Mouse (Mus musculus) ovary, postnatal 14 days (tissue): ENCODE data around the gene Spata33.
"Not testable (repeated sequence)": the region's sequence is repeated elsewhere in the genome, so short reads cannot be mapped to it uniquely, and the experiment has no call there.

Source experiments
- DNase-seq: peaks from one replicate; pipeline ENCODE4 v3.0.0; 2022; ENCODE audit warnings: low spot score

Gene Spata33

DNA sequence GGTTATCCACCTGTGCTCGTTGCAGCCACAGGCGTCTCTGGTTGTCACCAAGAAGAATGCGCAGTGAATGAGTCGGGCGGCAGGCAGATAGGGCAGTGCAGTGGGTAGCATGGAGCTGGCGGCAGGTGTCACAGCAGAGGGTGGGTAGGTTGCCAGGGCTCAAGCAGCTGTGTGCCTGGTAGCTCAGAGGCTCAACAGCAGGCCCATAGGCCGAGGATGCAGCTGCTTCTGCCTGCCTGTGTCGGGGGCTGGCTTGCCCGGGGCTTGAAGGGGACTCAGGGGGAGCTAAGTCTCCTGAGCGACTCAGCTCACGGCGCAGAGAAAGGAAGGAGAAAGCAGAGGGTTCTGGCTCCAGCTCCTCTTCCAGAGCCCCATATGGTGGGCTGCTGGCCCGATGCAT, 20.7 kb downstream of the Spata33 start:
- DNase-seq: no peak

DNA sequence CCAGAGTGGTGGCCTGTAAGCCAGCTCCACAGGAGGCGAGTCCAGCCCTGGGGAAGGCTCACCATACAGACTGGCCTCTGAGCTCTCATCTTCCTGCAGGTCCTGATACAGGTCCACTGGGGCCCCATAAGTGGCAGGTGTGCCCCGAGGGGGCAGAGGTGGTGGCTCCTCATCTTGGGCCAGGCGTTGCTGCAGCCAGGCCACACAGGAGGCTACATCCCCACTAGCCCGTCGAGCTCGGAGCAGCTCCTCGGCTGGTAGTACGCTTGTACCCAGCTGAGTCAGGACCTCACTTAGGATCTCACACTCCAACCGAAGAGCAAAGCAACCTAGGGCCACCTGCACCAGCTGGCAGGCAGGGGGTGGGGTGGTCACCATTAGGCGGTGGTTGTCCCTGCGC, 21.1 kb downstream of the Spata33 start:
- DNase-seq: no peak

DNA sequence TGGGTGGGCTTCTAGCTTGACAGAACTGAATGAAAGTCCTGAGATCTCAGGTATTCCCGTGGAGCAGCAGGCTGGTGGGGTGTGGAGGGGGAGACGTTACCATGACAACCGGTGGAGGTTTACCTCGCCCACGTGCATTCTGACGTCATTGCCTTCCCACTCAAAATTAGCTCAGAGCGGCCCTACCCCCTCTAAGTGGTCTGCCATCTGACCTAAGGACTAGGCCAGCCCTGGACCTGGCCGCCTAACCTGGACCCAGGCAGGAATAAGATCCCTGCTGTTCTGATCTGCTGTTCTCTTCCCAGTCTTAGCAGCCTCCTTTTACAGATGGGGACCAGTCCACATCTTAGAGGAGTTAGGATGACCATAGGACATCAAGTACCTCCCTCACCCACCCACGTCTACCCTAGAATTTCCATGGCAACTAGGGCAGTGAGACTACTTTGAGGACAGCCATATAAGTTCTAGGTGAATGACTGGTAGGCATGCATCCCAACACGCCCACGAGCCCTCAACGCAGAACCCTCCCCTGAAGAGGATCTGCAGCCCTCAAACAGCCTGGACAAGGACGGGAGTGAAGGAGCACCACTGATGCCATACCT, 22.4 kb downstream of the Spata33 start:
- DNase-seq: no peak

DNA sequence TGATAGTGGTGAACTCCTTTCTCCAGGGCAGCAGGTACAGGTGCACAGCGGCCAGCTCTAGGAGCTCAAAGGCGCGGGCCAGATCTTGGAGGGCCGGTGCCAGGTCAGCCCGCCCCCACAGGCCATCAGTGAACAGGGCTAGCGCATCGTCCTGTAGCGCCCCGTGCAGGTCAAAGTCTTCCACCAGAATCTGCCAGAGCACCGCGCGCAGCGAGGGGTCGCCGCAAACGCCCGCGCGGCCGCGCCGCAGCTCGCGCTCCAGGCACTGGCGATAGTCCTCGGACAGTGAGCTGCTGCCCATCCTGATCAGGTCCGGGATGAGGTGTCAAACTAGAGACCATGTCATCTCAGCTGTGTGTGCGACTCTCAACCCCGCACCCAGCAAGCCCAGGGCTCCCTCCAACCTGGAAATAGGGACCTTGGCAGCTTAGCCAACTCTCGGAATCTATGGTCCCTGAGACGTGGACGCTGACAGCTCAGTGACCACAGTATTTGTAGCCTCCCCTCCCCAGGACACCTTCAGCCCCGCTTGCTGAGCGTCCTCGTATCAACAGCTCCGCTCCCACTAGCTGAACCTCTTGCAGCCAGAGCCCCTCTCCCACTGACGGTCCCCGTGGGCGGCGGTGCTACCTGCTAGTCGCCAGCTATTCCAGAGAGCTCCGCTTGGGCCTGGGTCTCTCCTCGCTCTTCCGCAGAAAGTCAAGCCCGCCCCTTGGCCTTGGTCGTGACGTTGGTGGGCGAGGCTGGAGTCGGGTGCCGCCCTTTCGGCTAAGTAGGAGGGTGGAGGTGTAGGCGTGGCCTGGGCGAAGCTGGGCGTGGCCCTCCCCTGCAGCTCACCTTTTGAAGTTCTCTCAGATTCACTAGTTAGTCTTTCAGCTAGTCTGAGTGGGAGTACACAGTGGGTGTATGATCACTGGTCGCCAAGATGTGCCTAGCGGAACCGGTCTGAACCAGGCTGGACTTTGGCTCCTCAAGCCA, 23.2 kb downstream of the Spata33 start, which contains the start of gene Spata2l:
Gene Spata2l, minus strand, starts transcription at position 714 of the 978 bp plus-strand sequence.
- DNase-seq: peak; percentile 83

DNA sequence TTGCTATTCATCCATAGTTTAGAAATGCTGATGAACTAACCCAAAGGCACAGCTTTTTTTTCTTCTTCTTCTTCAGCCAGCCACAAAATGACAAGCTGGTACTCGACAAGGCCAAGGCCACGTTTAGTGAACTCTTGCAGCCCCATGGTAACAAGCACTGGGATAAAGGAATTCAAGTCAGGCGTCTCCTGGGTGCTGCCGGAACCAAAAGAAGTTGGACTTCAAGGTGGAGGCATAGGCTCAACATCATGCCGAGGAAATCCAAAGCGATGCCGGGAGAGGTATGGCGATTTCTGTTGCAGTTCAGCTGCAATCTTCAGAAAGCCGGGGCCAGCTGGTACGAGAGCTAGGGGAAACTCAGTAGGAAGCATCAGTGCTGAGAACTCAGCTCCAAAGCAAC, 26.8 kb downstream of the Spata33 start:
- DNase-seq: no peak

DNA sequence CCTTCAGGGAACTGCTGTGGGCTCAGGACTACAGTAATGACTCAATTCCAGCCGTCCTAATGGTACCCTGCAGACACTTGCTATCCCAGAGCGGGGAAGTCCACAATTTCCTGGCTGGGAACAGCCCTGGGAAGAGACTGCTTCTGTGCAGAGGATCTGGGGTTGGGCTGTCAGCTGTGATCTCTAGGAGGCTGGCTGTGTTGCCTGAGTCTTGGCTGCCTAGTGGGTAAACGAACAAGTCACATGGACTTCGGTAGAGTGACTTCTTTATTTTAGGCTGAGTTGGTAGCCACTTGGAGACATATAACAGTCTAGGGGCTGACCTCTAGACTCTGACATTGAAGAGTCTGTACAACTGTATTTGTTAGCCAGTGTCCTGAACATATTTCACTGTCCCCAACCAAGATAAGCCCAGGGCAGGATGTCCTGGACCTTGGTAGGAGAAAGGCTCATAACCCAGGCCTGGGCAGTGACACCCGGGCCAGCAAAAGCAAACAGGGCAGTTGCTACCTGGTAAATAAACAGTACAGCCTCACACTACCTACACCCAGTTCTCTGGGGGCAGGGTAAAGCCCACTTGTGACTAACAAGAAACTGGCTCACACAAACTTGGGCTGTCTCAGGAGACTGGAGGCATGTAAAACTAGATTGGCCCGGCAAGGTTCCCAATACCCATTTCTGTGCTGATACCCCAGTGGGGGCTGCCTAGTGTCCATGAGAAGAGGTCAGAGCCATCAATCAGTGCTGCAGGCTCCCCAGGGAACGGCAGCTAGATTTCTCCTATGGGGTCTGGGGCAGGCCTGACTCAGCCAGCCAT, 29.7 kb downstream of the Spata33 start:
- no peak for DNase-seq

DNA sequence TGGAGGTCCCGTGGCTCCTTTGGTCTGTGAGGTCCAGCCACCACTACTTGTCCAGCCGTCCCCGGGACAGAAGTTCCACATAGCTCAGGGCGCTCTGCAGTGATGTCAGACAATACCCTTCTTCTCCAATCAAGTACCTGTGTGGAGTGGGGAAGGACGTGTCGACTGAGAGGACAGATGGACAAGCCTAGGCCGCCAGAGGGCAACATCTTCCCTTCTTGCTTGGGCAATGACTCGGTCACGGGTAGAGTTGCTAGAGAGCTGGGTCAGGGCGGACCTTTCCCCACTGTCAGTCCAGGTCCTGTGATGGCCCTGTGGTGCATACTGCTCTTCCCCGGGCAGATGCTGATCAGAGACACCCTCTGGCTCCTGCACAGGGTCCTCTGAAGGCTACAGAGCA, 30.4 kb downstream of the Spata33 start:
- no peak for DNase-seq

DNA sequence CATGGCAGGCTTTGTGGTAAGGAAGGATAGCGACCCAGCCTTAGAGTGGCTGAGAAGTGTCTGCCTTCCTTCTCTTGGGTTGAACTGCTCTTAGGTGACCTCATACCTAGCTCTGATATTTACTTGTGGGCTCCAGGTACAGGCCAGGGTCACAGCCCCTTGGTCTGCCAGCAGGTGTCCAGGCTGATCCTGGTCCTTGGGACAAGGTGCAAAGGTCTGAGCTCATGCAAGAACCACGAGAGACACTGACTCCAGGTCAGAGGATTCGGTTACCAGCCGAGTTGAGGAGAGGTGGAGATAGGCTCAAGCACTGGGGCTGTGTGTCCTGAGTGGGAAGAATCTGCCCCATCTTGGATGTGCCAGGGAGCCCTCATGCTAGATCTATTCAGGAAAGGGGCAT, 31.8 kb downstream of the Spata33 start:
- no peak for DNase-seq

DNA sequence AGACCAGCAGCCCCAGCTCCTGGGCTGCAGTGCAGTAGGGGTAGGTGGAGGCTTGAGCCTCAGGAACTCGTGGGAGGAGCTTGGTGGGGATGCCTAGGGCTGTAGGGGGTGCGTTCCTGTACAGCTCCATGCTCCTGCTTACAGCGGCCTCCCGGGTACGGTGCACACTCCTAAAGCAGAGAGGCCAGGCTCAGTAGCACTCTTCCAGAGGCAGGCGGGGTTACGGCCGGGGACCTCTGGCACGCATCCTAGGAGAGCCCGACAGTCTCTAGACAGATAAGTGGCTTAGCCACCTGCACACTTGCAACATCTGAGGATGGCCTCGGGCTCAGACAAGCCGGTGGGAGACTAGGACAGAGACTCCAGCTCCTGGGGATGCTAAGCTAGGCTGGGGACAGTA, 32.9 kb downstream of the Spata33 start:
- DNase-seq: no peak

DNA sequence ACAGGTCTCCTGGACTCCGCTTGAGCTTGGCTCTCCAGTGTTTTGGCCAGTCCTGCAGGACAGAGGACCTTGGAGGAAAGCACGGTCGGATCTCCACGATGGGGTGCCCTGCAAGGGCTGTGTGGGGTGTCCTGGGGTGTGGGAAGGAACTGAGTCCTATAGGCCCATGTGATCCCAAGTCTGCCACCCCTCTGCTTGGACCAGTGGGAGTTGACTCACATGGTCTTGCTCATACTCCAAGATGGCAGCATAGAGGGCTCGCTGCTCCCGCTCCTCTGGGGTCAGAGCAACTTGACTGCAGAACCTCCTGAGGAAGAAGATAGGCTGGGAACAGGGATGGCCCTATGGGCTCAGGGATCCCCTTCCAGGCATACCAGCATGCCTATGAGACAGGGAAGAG, 35.1 kb downstream of the Spata33 start:
- no peak for DNase-seq

DNA sequence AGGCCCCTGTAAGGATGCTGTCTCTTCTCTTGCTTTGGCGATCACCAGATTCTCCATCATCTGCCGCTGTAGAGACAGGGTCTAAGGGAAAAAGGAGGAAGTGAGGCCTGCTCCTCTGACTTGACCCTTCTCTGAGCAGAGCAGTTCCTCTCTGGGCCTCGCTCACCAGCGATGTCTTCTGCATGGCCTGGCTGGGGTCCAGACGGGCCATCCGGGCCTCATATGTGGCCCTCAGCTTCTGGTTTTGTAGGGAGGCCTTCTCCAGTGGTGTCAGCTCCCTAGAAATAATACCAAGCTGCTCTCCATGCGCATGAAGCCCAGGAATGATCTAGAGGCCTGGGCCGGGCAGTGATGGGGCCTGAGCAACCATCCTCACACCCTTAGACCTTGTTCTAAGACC, 36.0 kb downstream of the Spata33 start:
- DNase-seq: no peak

DNA sequence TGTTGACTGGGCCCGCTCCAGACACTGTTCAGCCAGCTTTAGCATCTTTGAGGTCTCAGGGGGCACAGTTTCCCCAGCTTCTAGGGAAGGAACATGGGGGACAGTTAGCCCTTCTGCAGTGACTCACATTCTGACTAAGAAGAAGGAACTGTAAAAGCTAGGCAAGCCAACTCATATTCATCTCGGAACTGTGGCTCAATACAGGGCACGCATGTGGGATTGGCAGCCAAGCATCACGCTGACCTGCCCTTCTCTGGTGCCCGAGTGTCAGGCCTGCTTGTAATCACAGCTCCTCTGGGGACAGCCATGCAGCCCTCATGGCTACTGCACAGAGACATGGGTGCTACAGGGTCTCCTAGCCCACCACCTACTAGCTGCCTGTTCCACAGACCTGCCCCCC, 38.3 kb downstream of the Spata33 start:
- DNase-seq: no peak

DNA sequence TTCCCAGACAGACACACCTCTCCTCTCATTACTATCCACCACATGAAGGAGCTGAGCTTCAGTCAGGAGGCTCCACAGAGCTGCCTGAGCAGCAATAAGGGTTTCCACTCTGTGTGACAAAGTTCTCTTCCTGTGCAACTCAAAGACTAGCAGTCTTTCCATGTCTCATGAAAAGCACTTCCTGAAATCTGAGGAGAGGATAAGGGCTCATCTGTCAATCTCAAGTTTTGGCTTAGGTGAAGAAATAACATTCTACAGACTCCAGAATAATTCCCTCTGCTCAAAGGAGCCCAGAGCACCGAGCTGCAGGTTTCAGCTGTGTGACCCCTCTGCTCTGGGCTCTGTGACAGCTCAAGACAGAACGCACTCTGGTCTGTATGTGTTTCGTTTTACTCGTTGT, 40.3 kb downstream of the Spata33 start:
- no peak for DNase-seq

DNA sequence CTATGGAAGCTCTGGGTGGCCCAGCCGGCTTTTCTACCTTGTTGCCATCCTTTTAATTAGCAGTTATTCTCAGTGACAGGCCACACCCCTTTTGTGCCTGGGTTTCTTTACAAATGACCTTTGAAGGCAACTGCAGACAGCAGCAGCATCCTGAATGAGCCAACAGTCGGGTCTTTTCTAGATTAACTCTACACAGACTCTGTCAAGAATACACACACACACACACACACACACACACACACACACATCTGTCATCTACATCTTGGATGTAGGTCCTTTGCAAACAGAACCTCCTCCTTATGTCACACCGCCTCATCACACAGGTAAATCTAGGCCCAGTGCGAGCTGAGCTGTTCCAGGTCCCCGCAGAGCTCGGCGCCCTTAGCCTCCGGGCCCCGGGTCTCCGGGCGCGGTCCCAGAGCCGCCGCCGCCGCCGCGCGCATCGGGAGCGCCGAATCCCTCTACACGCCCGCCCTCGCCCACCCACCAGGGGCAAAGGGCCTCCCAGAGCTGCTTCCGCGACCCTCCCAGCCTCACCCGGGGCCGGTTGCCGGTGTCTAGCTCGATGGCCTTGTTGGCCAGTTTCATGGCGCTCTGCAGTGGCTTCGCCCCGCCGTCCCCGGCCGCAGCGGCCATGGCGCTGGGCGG, 40.9 kb downstream of the Spata33 start:
- peak; percentile 14 for DNase-seq

DNA sequence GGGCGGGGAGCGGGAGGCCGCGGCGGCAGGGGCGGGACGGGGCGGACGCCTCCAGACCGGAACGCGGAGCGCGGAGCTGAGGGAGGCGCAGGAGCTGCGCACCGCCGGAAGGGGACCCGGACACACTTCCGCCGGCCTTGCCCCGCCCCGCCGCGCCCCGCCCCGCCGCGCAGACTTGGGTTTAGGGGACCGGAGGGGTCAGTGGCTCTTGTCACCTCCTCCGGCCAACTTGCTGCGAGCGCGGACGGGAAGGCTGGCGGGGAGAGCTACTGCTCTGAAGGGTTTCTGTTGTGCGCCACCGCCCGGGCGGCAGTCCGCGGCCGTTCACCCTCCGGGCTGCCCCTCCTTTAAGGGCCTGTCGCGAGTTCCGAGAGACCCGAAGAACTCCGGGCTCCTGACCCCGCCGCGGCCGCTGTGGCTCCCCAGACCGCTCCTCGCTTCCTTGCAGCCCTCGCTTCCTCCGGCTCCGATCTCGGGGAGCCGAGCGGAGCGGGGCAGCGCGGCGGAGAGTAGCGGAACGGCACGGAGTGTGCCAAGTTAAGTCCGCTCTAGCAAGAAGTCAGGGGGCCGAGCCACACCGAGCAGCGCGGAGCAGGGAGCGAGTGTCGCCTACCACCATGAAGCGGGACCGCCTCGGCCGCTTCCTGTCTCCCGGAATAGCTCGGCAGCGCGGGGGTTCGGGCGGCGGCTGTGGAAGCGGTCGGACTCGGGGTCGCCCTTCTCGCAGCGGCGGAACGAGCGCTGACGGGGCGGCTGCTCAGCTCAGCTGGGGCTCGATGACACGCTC, 41.7 kb downstream of the Spata33 start, which contains the start of the genes Zfp276 and Vps9d1:
Gene Zfp276, plus strand, starts transcription at position 97 of the 787 bp plus-strand sequence.
Gene Vps9d1, minus strand, starts transcription at position 250 of the 787 bp plus-strand sequence.
- DNase-seq: peak; percentile 80

DNA sequence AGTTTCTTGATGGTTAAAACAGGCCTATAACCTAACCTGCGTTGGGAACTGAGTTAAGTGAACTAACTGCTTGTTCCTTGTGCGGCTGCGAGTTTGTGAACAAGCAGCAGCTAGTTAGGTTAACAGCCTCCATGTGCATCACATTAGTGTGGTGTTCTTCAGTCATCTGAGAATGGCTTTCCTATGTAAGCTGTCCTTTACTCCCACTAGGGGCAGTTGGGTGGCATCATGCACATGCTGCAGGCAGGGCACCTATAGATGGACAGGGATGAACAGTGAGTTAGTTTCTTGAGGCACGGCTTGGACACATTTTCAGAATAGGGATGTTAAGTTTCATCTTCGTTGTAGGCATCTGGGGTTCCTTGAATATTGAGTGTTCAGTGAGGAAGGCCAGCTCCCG, 42.5 kb downstream of the Spata33 start:
- no peak for DNase-seq

DNA sequence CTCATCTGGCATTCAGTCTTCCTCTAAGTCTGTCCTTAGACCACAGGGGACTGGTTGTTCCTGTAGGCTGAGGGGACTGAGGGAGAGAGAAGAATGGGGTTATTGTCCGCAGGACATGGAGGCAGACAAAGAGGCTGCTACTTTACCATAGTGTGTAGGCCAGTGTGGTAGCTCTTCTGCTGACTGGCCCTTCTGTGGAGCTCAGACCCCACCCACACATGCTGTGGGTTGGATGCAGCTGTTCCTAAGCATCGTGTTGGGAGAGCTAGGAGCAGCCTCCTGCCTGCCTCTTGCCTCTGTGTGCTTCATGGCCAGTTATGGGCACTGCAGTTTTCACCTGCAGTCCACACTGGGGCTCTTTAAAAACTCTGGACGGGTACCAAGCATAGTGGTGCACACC, 44.5 kb downstream of the Spata33 start:
- no peak for DNase-seq

DNA sequence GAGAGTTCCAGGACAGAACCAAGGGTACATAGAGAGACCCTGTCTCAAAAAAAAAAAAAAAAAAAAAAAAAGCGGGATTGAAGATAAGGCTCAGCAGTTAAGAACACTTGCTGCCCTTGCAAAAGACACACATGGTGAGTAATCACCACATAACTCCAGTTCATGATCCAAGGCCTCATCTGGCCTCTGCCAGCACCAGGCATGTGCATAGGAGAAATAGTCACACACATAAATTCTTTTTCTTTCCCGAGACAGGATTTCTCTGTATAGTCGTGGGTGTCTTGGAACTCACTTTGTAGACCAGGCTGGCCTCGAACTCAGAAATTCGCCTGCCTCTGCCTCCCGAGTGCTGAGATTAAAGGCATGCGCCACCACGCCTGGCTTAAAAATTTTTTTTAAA, 45.0 kb downstream of the Spata33 start:
- not testable (repeated sequence) for DNase-seq

DNA sequence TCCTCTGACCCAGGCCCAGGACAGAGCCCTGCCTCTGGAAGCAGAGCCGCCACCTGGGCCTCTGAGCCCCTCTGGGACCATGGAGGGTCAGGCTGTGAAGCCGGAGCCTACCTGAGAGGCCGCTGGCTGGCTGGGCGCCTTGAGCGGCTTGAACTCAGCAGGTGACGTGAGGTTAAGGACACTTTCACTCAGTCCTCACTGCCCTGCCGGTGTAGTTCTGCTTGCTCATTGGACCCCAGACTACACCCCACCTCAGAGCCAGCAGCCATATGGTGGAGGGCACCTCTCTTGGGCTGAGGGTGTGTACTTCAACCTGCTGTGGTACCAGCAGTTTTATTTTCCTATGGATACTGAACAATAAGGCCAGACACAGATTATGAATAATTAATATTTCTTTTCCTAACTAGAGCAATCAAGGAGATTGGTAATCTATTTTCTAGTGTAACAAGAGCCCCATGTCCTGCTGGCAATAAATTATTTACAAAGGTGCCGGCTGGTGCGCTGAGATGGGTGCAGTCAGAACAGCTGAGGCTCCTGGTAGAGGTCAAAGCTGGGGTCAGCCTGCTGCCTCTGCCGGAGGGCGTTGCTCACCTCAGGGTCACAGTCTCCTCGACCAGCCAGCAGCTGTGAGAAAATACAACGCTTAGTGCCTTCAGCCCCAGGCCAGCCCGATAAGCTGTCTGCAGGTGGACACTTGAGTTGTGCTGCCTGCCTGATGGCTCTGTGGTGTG, 55.5 kb downstream of the Spata33 start:
- no peak for DNase-seq

DNA sequence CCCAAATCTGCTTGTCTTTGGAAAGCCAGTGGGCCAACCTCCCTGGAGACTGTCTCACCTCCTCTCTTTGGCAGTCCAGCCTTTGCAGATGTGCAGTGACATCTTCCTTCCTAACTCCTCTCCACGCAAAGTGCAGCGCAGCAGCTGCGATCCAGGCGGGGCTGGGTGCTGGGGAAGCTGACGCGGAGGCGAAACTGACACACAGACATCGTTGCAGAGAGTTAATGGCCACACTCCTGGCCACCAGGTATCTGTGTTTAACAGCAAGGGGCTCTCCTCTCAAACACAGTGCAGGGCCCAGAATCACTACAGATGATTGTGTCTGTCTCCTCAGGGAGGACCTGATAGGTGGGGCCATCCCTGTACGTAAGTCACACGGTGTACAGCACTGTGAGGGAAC, 58.5 kb downstream of the Spata33 start:
- DNase-seq: no peak
